Mouse (Mus musculus) testis, adult 2 months (tissue): Measurements from ENCODE around the gene Sycp1.

ENCODE experiments used
- CTCF ChIP-seq: fragments of 200-500 bp; IDR thresholded peaks from 2 replicates; pipeline ENCODE4 v1.5.1; 2012; ENCODE audit warnings: low read depth, mild to moderate bottlenecking, inconsistent platforms, low read length, moderate library complexity; ENCODE audit not compliant: control insufficient read depth, insufficient read depth, insufficient replicate concordance
- POLR2A ChIP-seq: fragments of 200-500 bp; IDR thresholded peaks from 2 replicates; pipeline ENCODE4 v1.6.1; 2012; ENCODE audit warnings: low read depth, mild to moderate bottlenecking, inconsistent platforms, low read length, moderate library complexity; ENCODE audit not compliant: control insufficient read depth

- TF ChIP-seq CTCF (no peak), POLR2A (no peak)
Measured at GRCm38 (mm10) chr3:102848661-102849060, 87.2 kb downstream of the Sycp1 start.
